In genomic region chr7:141466045-141466394, GRCm38 (mm10) we compare ENCODE assay signal across 11 mouse cellular contexts. TPM values are rescaled to one million over a fixed set of nuclear protein-coding genes. Genes with fewer than 3 reads are reported as not detected.
A peak's percentile ranks its signal among the peaks of the same experiment; 100 is the strongest.
DNase-seq lines count a peak whose midpoint lies in the region; ATAC-seq and TF ChIP-seq lines count a peak whose summit lies in the region.
"Had no signal": no experiment of that assay in that cellular context is flagged by ENCODE, and none has a peak within 500 bp of the region (broad histone marks: within the 10 kb centered on the region; RNA-seq: fewer than 3 reads in every experiment).

No protein-coding gene starts in this region.

- H3K4me3 ChIP-seq in forebrain, embryonic 13.5 days: no peak overlapping the region
- H3K4me3 ChIP-seq in forebrain, embryonic 11.5 days (ENCODE audit: low read depth, low read length): no peak overlapping the region
- H3K4me3 ChIP-seq in testis, adult 2 months (ENCODE audit: control insufficient read depth, low read depth, low read length): no peak overlapping the region
- H3K4me3 ChIP-seq in heart, embryonic 16.5 days (ENCODE audit: low read length): no peak overlapping the region
- no peak overlapping the region for H3K4me3 ChIP-seq in small intestine, adult 2 months (ENCODE audit: low read depth, low read length)

- no peak overlapping the region for H3K9ac ChIP-seq in forebrain, embryonic 13.5 days
- H3K9ac ChIP-seq in forebrain, embryonic 11.5 days (ENCODE audit: low read length): no peak overlapping the region
- no peak overlapping the region for H3K9ac ChIP-seq in heart, embryonic 16.5 days (ENCODE audit: low read length)
- H3K9ac ChIP-seq: liver, embryonic 14.5 days had no signal

- no peak for DNase-seq in forebrain, embryonic 11.5 days (ENCODE audit: low spot score)
- DNase-seq in testis, postnatal 10 days (ENCODE audit: low spot score): no peak
- no peak for DNase-seq in testis, postnatal 14 days (ENCODE audit: low spot score)
- DNase-seq in spleen, postnatal 10 days (ENCODE audit: low spot score in 2 of 2): no peak
- DNase-seq: right cerebral cortex, adult 18-20 months had no signal

- no peaks in the 10 kb centered on the region for H3K9me3 ChIP-seq in forebrain, embryonic 13.5 days (replicated peaks)
- no peaks in the 10 kb centered on the region for H3K9me3 ChIP-seq in forebrain, embryonic 11.5 days (ENCODE audit: control insufficient read depth, low read length)
- no peaks in the 10 kb centered on the region for H3K9me3 ChIP-seq in heart, embryonic 16.5 days (replicated peaks; ENCODE audit: control insufficient read depth, low read length)

- H3K4me1 ChIP-seq in forebrain, embryonic 13.5 days: peaks cover 55% of the 10 kb centered on the region
- H3K4me1 ChIP-seq in forebrain, embryonic 11.5 days (replicated peaks; ENCODE audit: control insufficient read depth, insufficient read depth, low read length): peaks cover 28% of the 10 kb centered on the region
- peaks cover 59% of the 10 kb centered on the region for H3K4me1 ChIP-seq in testis, adult 2 months (ENCODE audit: control insufficient read depth, insufficient read depth, low read length)
- H3K4me1 ChIP-seq in heart, embryonic 16.5 days (ENCODE audit: control insufficient read depth, insufficient read depth, low read length): peaks cover 51% of the 10 kb centered on the region
- peaks cover 40% of the 10 kb centered on the region for H3K4me1 ChIP-seq in small intestine, adult 2 months (ENCODE audit: control insufficient read depth, insufficient read depth, insufficient read length, low read length)

- H3K27ac ChIP-seq in forebrain, embryonic 13.5 days: peak overlapping the region; percentile 14; the same call in 1 of the 2 replicates
- H3K27ac ChIP-seq in forebrain, embryonic 11.5 days (ENCODE audit: low read depth, low read length): no peak overlapping the region
- H3K27ac ChIP-seq in testis, adult 2 months (ENCODE audit: control insufficient read depth, insufficient read depth, low read depth, low read length): peak overlapping the region; percentile 23; the same call in 1 of the 2 replicates
- peak overlapping the region; percentile 41 for H3K27ac ChIP-seq in heart, embryonic 16.5 days (ENCODE audit: low read length)
- peak overlapping the region; percentile 4; the same call in 1 of the 2 replicates for H3K27ac ChIP-seq in small intestine, adult 2 months (ENCODE audit: insufficient read depth, low read depth, low read length)
- H3K27ac ChIP-seq: liver, embryonic 14.5 days had no signal

- no peak for TF ChIP-seq POLR2A in testis, adult 2 months (IDR thresholded peaks at IDR 0.05; ENCODE audit: control insufficient read depth, low read depth, low read length)
- TF ChIP-seq POLR2A in small intestine, adult 2 months (IDR thresholded peaks at IDR 0.05; ENCODE audit: low read depth, low read length): no peak

- H3K4me2 ChIP-seq in forebrain, embryonic 13.5 days: no peak overlapping the region
- H3K4me2 ChIP-seq in forebrain, embryonic 11.5 days (ENCODE audit: low read depth, low read length, severe bottlenecking): no peak overlapping the region
- H3K4me2 ChIP-seq in heart, embryonic 16.5 days (ENCODE audit: low read depth, low read length): no peak overlapping the region

- no peak for ATAC-seq in forebrain, embryonic 13.5 days
- ATAC-seq in forebrain, embryonic 11.5 days (replicated peaks; ENCODE audit: low FRiP score): no peak
- no peak for ATAC-seq in heart, embryonic 16.5 days (replicated peaks; ENCODE audit: extremely low read depth, insufficient read depth, low FRiP score)

- 73% methylated on average over 7 of the region's 7 CpGs for WGBS in forebrain, embryonic 13.5 days
- 84% methylated on average over 7 of the region's 7 CpGs for WGBS in forebrain, embryonic 11.5 days
- WGBS in heart, embryonic 16.5 days: 63% methylated on average over 7 of the region's 7 CpGs
- 76% methylated on average over 7 of the region's 7 CpGs for WGBS in small intestine, adult 2 months

- peaks cover 18% of the 10 kb centered on the region for H3K36me3 ChIP-seq in forebrain, embryonic 13.5 days (ENCODE audit: poor library complexity, severe bottlenecking)
- H3K36me3 ChIP-seq in forebrain, embryonic 11.5 days (ENCODE audit: control insufficient read depth, insufficient read depth, low read length): no peaks in the 10 kb centered on the region
- no peaks in the 10 kb centered on the region; the same call in 1 of the 2 replicates for H3K36me3 ChIP-seq in testis, adult 2 months (ENCODE audit: control insufficient read depth, insufficient read depth, low read length)
- peaks cover 13% of the 10 kb centered on the region for H3K36me3 ChIP-seq in heart, embryonic 16.5 days (ENCODE audit: control insufficient read depth, insufficient read depth)
- H3K36me3 ChIP-seq in small intestine, adult 2 months (ENCODE audit: control insufficient read depth, insufficient read depth, low read length): peaks cover 15% of the 10 kb centered on the region

- no peak for TF ChIP-seq CTCF in testis, adult 2 months (IDR thresholded peaks at IDR 0.05; ENCODE audit: control insufficient read depth, insufficient read depth, insufficient replicate concordance, low read depth, low read length)
- TF ChIP-seq CTCF in small intestine, adult 2 months (IDR thresholded peaks at IDR 0.05; ENCODE audit: extremely low read depth, insufficient read length, insufficient replicate concordance, low read depth, low read length): no peak

- H3K27me3 ChIP-seq in forebrain, embryonic 13.5 days: peaks cover 61% of the 10 kb centered on the region
- H3K27me3 ChIP-seq in forebrain, embryonic 11.5 days (ENCODE audit: control insufficient read depth, insufficient read depth, low read length): peaks cover 55% of the 10 kb centered on the region
- H3K27me3 ChIP-seq in testis, adult 2 months (ENCODE audit: control insufficient read depth, insufficient read depth, low read length): no peaks in the 10 kb centered on the region
- H3K27me3 ChIP-seq in heart, embryonic 16.5 days (ENCODE audit: control insufficient read depth, insufficient read depth, low read length): peaks cover 27% of the 10 kb centered on the region
- no peaks in the 10 kb centered on the region for H3K27me3 ChIP-seq in small intestine, adult 2 months (ENCODE audit: control insufficient read depth, insufficient read depth, low read length)
- H3K27me3 ChIP-seq: CH12.LX had no signal

RNA-seq across cellular contexts. Expression of gene Cd151, which starts 1.2 kb away (rescaled TPM):
- polyA plus RNA-seq in forebrain, embryonic 13.5 days (2015; fragmentation: Nextera tagmentation; extraction: Ambion mirVana): 12.0 and 14.3 TPM in 2 replicates
- 40.3 and 48.6 TPM in 2 replicates for polyA plus RNA-seq in forebrain, embryonic 11.5 days (2014; fragmentation: Nextera tagmentation; extraction: Ambion mirVana)
- polyA plus RNA-seq in testis, adult 2 months (2012; rRNA removed): 102 and 104 TPM in 2 replicates
- 42.2 and 44.0 TPM in 2 replicates for polyA plus RNA-seq in heart, embryonic 16.5 days (2015; fragmentation: Nextera tagmentation; extraction: Ambion mirVana)
- polyA plus RNA-seq in small intestine, adult 2 months (2012; rRNA removed): 209 and 414 TPM in 2 replicates

RNA-seq across cellular contexts. Expression of gene Cracr2b, which starts 5.1 kb away (rescaled TPM):
- 3.2 and 6.0 TPM in 2 replicates for polyA plus RNA-seq in forebrain, embryonic 13.5 days (2015; fragmentation: Nextera tagmentation; extraction: Ambion mirVana)
- polyA plus RNA-seq in forebrain, embryonic 11.5 days (2014; fragmentation: Nextera tagmentation; extraction: Ambion mirVana): 3.6 and 5.9 TPM in 2 replicates
- 2.1 and 2.4 TPM in 2 replicates for polyA plus RNA-seq in testis, adult 2 months (2012; rRNA removed)
- 24.2 and 26.1 TPM in 2 replicates for polyA plus RNA-seq in heart, embryonic 16.5 days (2015; fragmentation: Nextera tagmentation; extraction: Ambion mirVana)
- polyA plus RNA-seq in small intestine, adult 2 months (2012; rRNA removed): 32.6 and 57.1 TPM in 2 replicates

RNA-seq across cellular contexts. Expression of gene Polr2l, which starts 8.9 kb away (rescaled TPM):
- 76.5 and 89.5 TPM in 2 replicates for polyA plus RNA-seq in forebrain, embryonic 13.5 days (2015; fragmentation: Nextera tagmentation; extraction: Ambion mirVana)
- 73.9 and 78.5 TPM in 2 replicates for polyA plus RNA-seq in forebrain, embryonic 11.5 days (2014; fragmentation: Nextera tagmentation; extraction: Ambion mirVana)
- 20.8 and 21.1 TPM in 2 replicates for polyA plus RNA-seq in testis, adult 2 months (2012; rRNA removed)
- 56.7 and 61.5 TPM in 2 replicates for polyA plus RNA-seq in heart, embryonic 16.5 days (2015; fragmentation: Nextera tagmentation; extraction: Ambion mirVana)
- polyA plus RNA-seq in small intestine, adult 2 months (2012; rRNA removed): 29.9 and 30.2 TPM in 2 replicates

RNA-seq across cellular contexts. Expression of gene Tspan4, which starts 9.0 kb away (rescaled TPM):
- 18.0 and 20.0 TPM in 2 replicates for polyA plus RNA-seq in forebrain, embryonic 13.5 days (2015; fragmentation: Nextera tagmentation; extraction: Ambion mirVana)
- 29.7 and 34.0 TPM in 2 replicates for polyA plus RNA-seq in forebrain, embryonic 11.5 days (2014; fragmentation: Nextera tagmentation; extraction: Ambion mirVana)
- 14.6 and 15.5 TPM in 2 replicates for polyA plus RNA-seq in testis, adult 2 months (2012; rRNA removed)
- polyA plus RNA-seq in heart, embryonic 16.5 days (2015; fragmentation: Nextera tagmentation; extraction: Ambion mirVana): 61.0 and 61.5 TPM in 2 replicates
- 15.7 and 16.1 TPM in 2 replicates for polyA plus RNA-seq in small intestine, adult 2 months (2012; rRNA removed)

RNA-seq across cellular contexts. Expression of gene Pnpla2, which starts 11.0 kb away (rescaled TPM):
- polyA plus RNA-seq in forebrain, embryonic 13.5 days (2015; fragmentation: Nextera tagmentation; extraction: Ambion mirVana): 19.5 and 21.0 TPM in 2 replicates
- 16.9 and 17.9 TPM in 2 replicates for polyA plus RNA-seq in forebrain, embryonic 11.5 days (2014; fragmentation: Nextera tagmentation; extraction: Ambion mirVana)
- polyA plus RNA-seq in testis, adult 2 months (2012; rRNA removed): 379 and 436 TPM in 2 replicates
- 73.1 and 78.0 TPM in 2 replicates for polyA plus RNA-seq in heart, embryonic 16.5 days (2015; fragmentation: Nextera tagmentation; extraction: Ambion mirVana)
- polyA plus RNA-seq in small intestine, adult 2 months (2012; rRNA removed): 86.0 and 319 TPM in 2 replicates
